Mouse (Mus musculus): ENCODE results near the gene Rbfox1.

The Rbfox1 gene

GRCm38 (mm10) chr16:6324832-6325231 is 439.7 kb downstream of the Rbfox1 start:
- no peak for ATAC-seq (ENCODE audit: insufficient number of reproducible peaks, low FRiP score, low TSS enrichment)

- no peak for ATAC-seq (ENCODE audit: insufficient number of reproducible peaks, low FRiP score, low TSS enrichment)
These were observed 446.3 kb downstream of the Rbfox1 start for GRCm38 (mm10) chr16:6331400-6331939.

GRCm38 (mm10) chr16:6333273-6333672 is 448.1 kb downstream of the Rbfox1 start:
- no peak for ATAC-seq (ENCODE audit: insufficient number of reproducible peaks, low FRiP score, low TSS enrichment)

GRCm38 (mm10) chr16:6348103-6348502 is 462.9 kb downstream of the Rbfox1 start:
- no peak for ATAC-seq (ENCODE audit: insufficient number of reproducible peaks, low FRiP score, low TSS enrichment)

GRCm38 (mm10) chr16:6348581-6349241 is 463.6 kb downstream of the Rbfox1 start:
- ATAC-seq (ENCODE audit: insufficient number of reproducible peaks, low FRiP score, low TSS enrichment) = peak; percentile 75

- no peak for ATAC-seq (ENCODE audit: insufficient number of reproducible peaks, low FRiP score, low TSS enrichment)
These were observed 464.2 kb downstream of the Rbfox1 start for GRCm38 (mm10) chr16:6349381-6349780.

- no peak for ATAC-seq (ENCODE audit: insufficient number of reproducible peaks, low FRiP score, low TSS enrichment)
These were observed 465.1 kb downstream of the Rbfox1 start for GRCm38 (mm10) chr16:6350256-6350655.

- no peak for ATAC-seq (ENCODE audit: insufficient number of reproducible peaks, low FRiP score, low TSS enrichment)
These were observed 468.0 kb downstream of the Rbfox1 start for GRCm38 (mm10) chr16:6353191-6353590.

GRCm38 (mm10) chr16:6356931-6357330 is 471.8 kb downstream of the Rbfox1 start:
- ATAC-seq (ENCODE audit: insufficient number of reproducible peaks, low FRiP score, low TSS enrichment) = no peak

GRCm38 (mm10) chr16:6365793-6366192 is 480.6 kb downstream of the Rbfox1 start:
- no peak for ATAC-seq (ENCODE audit: insufficient number of reproducible peaks, low FRiP score, low TSS enrichment)

GRCm38 (mm10) chr16:6366649-6367048 is 481.5 kb downstream of the Rbfox1 start:
- no peak for ATAC-seq (ENCODE audit: insufficient number of reproducible peaks, low FRiP score, low TSS enrichment)

- no peak for ATAC-seq (ENCODE audit: insufficient number of reproducible peaks, low FRiP score, low TSS enrichment)
These were observed 495.8 kb downstream of the Rbfox1 start for GRCm38 (mm10) chr16:6380924-6381323.

GRCm38 (mm10) chr16:6381572-6381971 is 496.4 kb downstream of the Rbfox1 start:
- no peak for ATAC-seq (ENCODE audit: insufficient number of reproducible peaks, low FRiP score, low TSS enrichment)

GRCm38 (mm10) chr16:6382712-6383111 is 497.6 kb downstream of the Rbfox1 start:
- no peak for ATAC-seq (ENCODE audit: insufficient number of reproducible peaks, low FRiP score, low TSS enrichment)

- ATAC-seq (ENCODE audit: insufficient number of reproducible peaks, low FRiP score, low TSS enrichment) = peak; percentile 81; the same call in 1 of the 2 replicates
These were observed 505.2 kb downstream of the Rbfox1 start for GRCm38 (mm10) chr16:6390278-6390930.

- ATAC-seq (ENCODE audit: insufficient number of reproducible peaks, low FRiP score, low TSS enrichment) = no peak
These were observed 511.7 kb downstream of the Rbfox1 start for GRCm38 (mm10) chr16:6396676-6397409.

- ATAC-seq (ENCODE audit: insufficient number of reproducible peaks, low FRiP score, low TSS enrichment) = no peak
These were observed 512.5 kb downstream of the Rbfox1 start for GRCm38 (mm10) chr16:6397635-6398034.

GRCm38 (mm10) chr16:6402816-6403215 is 517.7 kb downstream of the Rbfox1 start:
- ATAC-seq (ENCODE audit: insufficient number of reproducible peaks, low FRiP score, low TSS enrichment) = no peak

- ATAC-seq (ENCODE audit: insufficient number of reproducible peaks, low FRiP score, low TSS enrichment) = no peak
These were observed 529.7 kb downstream of the Rbfox1 start for GRCm38 (mm10) chr16:6414846-6415245.

- no peak for ATAC-seq (ENCODE audit: insufficient number of reproducible peaks, low FRiP score, low TSS enrichment)
These were observed 536.5 kb downstream of the Rbfox1 start for GRCm38 (mm10) chr16:6421623-6422145.

- no peak for ATAC-seq (ENCODE audit: insufficient number of reproducible peaks, low FRiP score, low TSS enrichment)
These were observed 538.8 kb downstream of the Rbfox1 start for GRCm38 (mm10) chr16:6423878-6424409.

Data from cerebellum, adult (tissue).